Mouse (Mus musculus) ovary, adult 10 weeks (tissue): ENCODE data around the gene Psme2b. TPM values are rescaled to one million over a fixed set of nuclear protein-coding genes. Genes with fewer than 3 reads are reported as not detected.

Experiments
- polyA plus RNA-seq: library from polyadenylated mRNA; stranded (reverse); fragments of 350-450 nt; fragmentation: Illumina TruSeq; extraction: RNeasy Lipid Tissue Mini Kit (QIAGEN cat#74804); gene quantifications from one replicate; pipeline ENCODE4 v1.2.3, GENCODE M21; 2014

Psme2b gene
- polyA plus RNA-seq, result 0.68 TPM

DNA sequence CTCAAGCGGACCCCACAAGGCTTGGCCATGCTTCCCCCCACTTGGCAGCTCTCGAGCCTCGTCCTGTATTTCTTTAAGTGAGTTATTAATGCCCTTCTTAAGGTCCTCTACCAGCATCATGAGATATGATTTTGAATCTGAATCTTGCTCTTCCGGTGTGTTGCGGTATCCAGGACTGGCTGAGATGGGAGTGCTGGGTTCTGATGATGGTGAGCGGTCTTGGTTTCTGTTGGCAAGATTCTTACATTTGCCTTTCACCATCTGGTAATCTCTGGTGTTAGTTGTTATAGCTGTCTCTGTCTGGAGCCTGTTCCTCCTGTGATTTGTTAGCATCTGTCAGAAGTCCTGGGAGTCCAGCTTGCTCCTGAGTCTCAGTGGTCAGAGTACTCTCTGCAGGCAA lies at the start of gene Psme2b:
Psme2b (minus strand) TSS at position 101 of the 400 bp plus-strand sequence.

DNA sequence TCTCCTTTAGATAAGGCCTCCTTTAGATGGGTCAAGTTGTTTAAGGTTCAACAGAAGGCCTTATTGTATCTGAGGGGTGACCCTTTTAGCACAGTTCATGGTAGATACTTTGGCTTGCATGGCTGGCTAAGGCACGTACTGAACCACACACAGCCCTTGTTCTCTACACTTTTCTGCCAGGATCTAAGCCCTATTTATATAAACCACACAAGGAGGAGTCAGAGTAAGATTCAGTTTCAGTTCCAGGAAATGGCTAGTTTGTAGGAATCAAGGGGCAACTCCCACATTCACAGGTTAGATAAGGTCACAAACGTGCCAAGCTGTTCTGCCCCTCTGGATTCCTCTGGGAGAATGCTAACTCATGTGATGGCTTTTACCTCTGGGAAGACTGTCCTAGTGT lies 48.0 kb upstream of the Psme2b start, which contains the start of gene Tgtp1:
Tgtp1 (minus strand) TSS at position 155 of the 400 bp plus-strand sequence.

GRCm38 (mm10) chr11:48991740-48992520 lies 45.9 kb upstream of the Psme2b start, which contains the start of gene Gm12185:
Gene Gm12185 (minus strand): TSS chr11:48992226.

GRCm38 (mm10) chr11:48979251-48979650 lies 33.3 kb upstream of the Psme2b start, which contains the start of gene 9930111J21Rik1:
Gene 9930111J21Rik1 (minus strand): TSS chr11:48979398.

GRCm38 (mm10) chr11:48978240-48978939 lies 32.4 kb upstream of the Psme2b start, which contains the start of gene Olfr56:
Gene Olfr56 (plus strand): TSS chr11:48978889.

GRCm38 (mm10) chr11:48902021-48902420 lies 44.0 kb downstream of the Psme2b start, which contains the start of gene Gm5431:
Gene Gm5431 (minus strand): TSS chr11:48902214.

Other genes starting within 250 kb of the Psme2b start
- gene Rack1, start 145.9 kb downstream of the Psme2b start, polyA plus RNA-seq, result 195 TPM
- 11.2 TPM for gene Trim41, start 128.8 kb downstream of the Psme2b start, polyA plus RNA-seq
- 6.8 TPM for gene Trim7, start 120.0 kb downstream of the Psme2b start, polyA plus RNA-seq
- 16.1 TPM for gene Gm12184, start 119.5 kb downstream of the Psme2b start, polyA plus RNA-seq
- 57.7 TPM for gene Irgm1, start 74.5 kb downstream of the Psme2b start, polyA plus RNA-seq
- 2.1 TPM for gene Gm5431, start 44.0 kb downstream of the Psme2b start, polyA plus RNA-seq
- gene Olfr56, start 32.7 kb upstream of the Psme2b start, polyA plus RNA-seq, result 1.6 TPM
- 2.4 TPM for gene 9930111J21Rik1, start 33.2 kb upstream of the Psme2b start, polyA plus RNA-seq
- 0.83 TPM for gene Gm12185, start 46.0 kb upstream of the Psme2b start, polyA plus RNA-seq
- gene Tgtp1, start 48.0 kb upstream of the Psme2b start, polyA plus RNA-seq, result 10.0 TPM
- gene 9930111J21Rik2, start 105.1 kb upstream of the Psme2b start, polyA plus RNA-seq, result 14.9 TPM
- 21.7 TPM for gene Tgtp2, start 118.0 kb upstream of the Psme2b start, polyA plus RNA-seq
- 19.0 TPM for gene Ifi47, start 130.4 kb upstream of the Psme2b start, polyA plus RNA-seq
- 0.20 TPM for gene Olfr1396, start 168.7 kb upstream of the Psme2b start, polyA plus RNA-seq
- not detected for gene Olfr1395, start 196.1 kb upstream of the Psme2b start, polyA plus RNA-seq
- gene Olfr1394, start 208.2 kb upstream of the Psme2b start, polyA plus RNA-seq, result not detected
- gene Btnl9, start 241.0 kb upstream of the Psme2b start, polyA plus RNA-seq, result 5.2 TPM